Mouse (Mus musculus) central nervous system, embryonic 18 days (tissue): ENCODE results near the gene Srpx2. TPM values are rescaled to one million over a fixed set of nuclear protein-coding genes. Genes with fewer than 3 reads are reported as not detected.

ENCODE experiments used
- polyA plus RNA-seq: library from polyadenylated mRNA; depleted of rRNA; stranded (reverse); fragments of >200 nt; gene quantifications from 2 replicates; pipeline ENCODE4 v1.2.3, GENCODE M21; 2012; rRNA removed

Srpx2 gene
- 1.4 and 2.4 TPM in 2 replicates for polyA plus RNA-seq

GRCm38 (mm10) chrX:133908261-133908660, at the start of gene Srpx2:
TSS of gene Srpx2 (plus strand) at chrX:133908426.

GRCm38 (mm10) chrX:133898014-133898542, 10.1 kb upstream of the Srpx2 start, which contains the start of gene Tspan6:
TSS of gene Tspan6 (minus strand) at chrX:133898429.

GRCm38 (mm10) chrX:133981231-133982002, 73.2 kb downstream of the Srpx2 start, which contains the start of gene Sytl4:
TSS of gene Sytl4 (minus strand) at chrX:133981812.

Other genes starting within 250 kb of the Srpx2 start
- gene Pcdh19, start 219.4 kb upstream of the Srpx2 start, polyA plus RNA-seq: 21.6 and 24.2 TPM in 2 replicates
- gene Tnmd, start 57.4 kb upstream of the Srpx2 start, polyA plus RNA-seq: 0.13 and 3.5 TPM in 2 replicates
- gene Tspan6, start 10.0 kb upstream of the Srpx2 start, polyA plus RNA-seq: 130 and 149 TPM in 2 replicates
- 0.60 and 0.79 TPM in 2 replicates for gene Sytl4, start 73.4 kb downstream of the Srpx2 start, polyA plus RNA-seq
- gene Cstf2, start 150.8 kb downstream of the Srpx2 start, polyA plus RNA-seq: 90.9 and 93.8 TPM in 2 replicates